ENCODE assay signal across 8 mouse cellular contexts in the genomic region with DNA sequence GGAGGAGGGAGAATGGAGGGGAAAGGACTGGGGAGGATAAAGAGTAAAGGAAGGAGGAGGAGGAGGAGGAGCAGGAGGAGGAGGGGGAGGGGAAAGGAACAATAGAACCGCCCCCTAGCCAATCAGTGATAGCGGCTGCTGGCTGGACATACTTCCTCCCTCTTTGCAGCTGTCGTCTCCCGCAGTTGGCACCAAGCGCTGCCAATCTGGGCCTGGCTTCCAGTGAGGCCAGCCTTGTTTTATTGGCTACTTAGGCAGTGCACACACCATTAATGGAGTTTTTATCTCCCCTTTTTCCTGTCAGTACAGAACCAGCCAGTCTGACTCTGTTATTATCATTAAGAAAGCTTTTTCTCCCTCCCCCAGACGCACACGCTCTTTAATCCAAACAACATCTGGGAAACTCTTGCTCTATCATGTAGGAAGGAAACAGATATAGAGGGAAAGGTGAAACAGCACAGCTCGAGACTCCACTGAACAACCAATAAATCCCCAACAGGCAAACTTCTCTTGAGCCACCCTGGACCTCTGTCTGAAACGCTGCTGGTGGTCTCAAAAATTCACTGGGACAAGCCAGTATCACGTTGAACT. TPM values are rescaled to one million over a fixed set of nuclear protein-coding genes. Genes with fewer than 3 reads are reported as not detected.
DNase-seq lines count a peak whose midpoint lies in the region; ATAC-seq lines count a peak whose summit lies in the region.

No protein-coding gene starts in this region.

- H3K27me3 ChIP-seq in liver, embryonic 15.5 days: no peaks in the 10 kb centered on the region
- H3K27me3 ChIP-seq in neural tube, embryonic 13.5 days: no peaks in the 10 kb centered on the region

- peak overlapping the region; percentile 38 for H3K4me2 ChIP-seq in liver, embryonic 15.5 days
- H3K4me2 ChIP-seq in neural tube, embryonic 13.5 days: peak overlapping the region; percentile 50

- no peaks in the 10 kb centered on the region for H3K36me3 ChIP-seq in liver, embryonic 15.5 days (replicated peaks)
- H3K36me3 ChIP-seq in neural tube, embryonic 13.5 days: 0 out of 2 replicates have a peak, but pooled peaks cover 2% of the 10 kb centered on the region

- H3K27ac ChIP-seq in liver, embryonic 15.5 days (replicated peaks): no peak overlapping the region
- H3K27ac ChIP-seq in neural tube, embryonic 13.5 days (replicated peaks): peak overlapping the region; percentile 85

- H3K4me1 ChIP-seq in liver, embryonic 15.5 days (replicated peaks): peaks cover 56% of the 10 kb centered on the region
- H3K4me1 ChIP-seq in neural tube, embryonic 13.5 days (replicated peaks): peaks cover 70% of the 10 kb centered on the region

- H3K4me3 ChIP-seq in liver, embryonic 15.5 days (replicated peaks): no peak overlapping the region
- peak overlapping the region; percentile 22 for H3K4me3 ChIP-seq in neural tube, embryonic 13.5 days

- peak; percentile 31 for DNase-seq in NIH3T3 (ENCODE audit: low read depth)
- DNase-seq in cerebellum, postnatal 10 days: peak; percentile 85 to 90
- peak; percentile 71 to 73 for DNase-seq in frontal cortex, postnatal 10 days (ENCODE audit: low spot score in 2 of 2)
- DNase-seq in layer of hippocampus, adult 18-20 months (ENCODE audit: low spot score in 2 of 2): peak; percentile 77 to 79
- DNase-seq in urinary bladder, postnatal 4 days (ENCODE audit: low spot score in 2 of 2): peak; percentile 76 to 79

- no peak overlapping the region for H3K9ac ChIP-seq in liver, embryonic 15.5 days
- H3K9ac ChIP-seq in neural tube, embryonic 13.5 days: peak overlapping the region; percentile 49; the same call in 1 of the 2 replicates

- peak; percentile 23 to 24; a peak in 1 of 4 replicates for ATAC-seq in hematopoietic stem cell, adult 5-6 weeks (replicated peaks in 1 of 2; ENCODE audit: insufficient read depth in 1 of 2, low FRiP score in 2 of 2, low TSS enrichment in 1 of 2, low read depth in 1 of 2, poor library complexity in 2 of 2, severe bottlenecking in 2 of 2)
- ATAC-seq in liver, embryonic 15.5 days (ENCODE audit: insufficient read depth): peak; percentile 49
- ATAC-seq in neural tube, embryonic 13.5 days (ENCODE audit: low read depth): peak; percentile 87

- no peaks in the 10 kb centered on the region for H3K9me3 ChIP-seq in liver, embryonic 15.5 days (replicated peaks)
- no peaks in the 10 kb centered on the region for H3K9me3 ChIP-seq in neural tube, embryonic 13.5 days

- WGBS in liver, embryonic 15.5 days (ENCODE audit: insufficient replicate concordance): 11% methylated on average over 9 of the region's 10 CpGs
- 9% methylated on average over 10 of the region's 10 CpGs for WGBS in neural tube, embryonic 13.5 days

RNA-seq across cellular contexts. Expression of a gene that starts 34.6 kb away (rescaled TPM):
- total RNA-seq in hematopoietic stem cell, adult 5-6 weeks (2017): 1.0 and 1.8 TPM in 2 replicates
- 10 to 100 TPM; 43.3 to 45.7 TPM for total RNA-seq in layer of hippocampus, adult 18-20 months (2021)
- 2.7 and 2.8 TPM in 2 replicates for polyA plus RNA-seq in liver, embryonic 15.5 days (2015; fragmentation: Nextera tagmentation; extraction: Ambion mirVana)
- 4.4 and 5.4 TPM in 2 replicates for polyA plus RNA-seq in neural tube, embryonic 13.5 days (2015; fragmentation: Nextera tagmentation; extraction: Ambion mirVana)

RNA-seq across cellular contexts. Expression of a gene that starts 34.7 kb away (rescaled TPM):
- 1.6 TPM in 1 of 2 replicates, not detected in the other for total RNA-seq in hematopoietic stem cell, adult 5-6 weeks (2017)
- total RNA-seq in layer of hippocampus, adult 18-20 months (2021): 10 to 100 TPM; 31.9 to 35.6 TPM
- 1.9 and 2.9 TPM in 2 replicates for polyA plus RNA-seq in liver, embryonic 15.5 days (2015; fragmentation: Nextera tagmentation; extraction: Ambion mirVana)
- 10.5 and 13.1 TPM in 2 replicates for polyA plus RNA-seq in neural tube, embryonic 13.5 days (2015; fragmentation: Nextera tagmentation; extraction: Ambion mirVana)

Comparison
In these comparisons a context has a peak if more than half of its experiments do, and no peak if none do; other contexts are left out.
1. DNase-seq: peak in every context shown above with its lines; median percentile 88 in cerebellum, postnatal 10 days; 78 in layer of hippocampus, adult 18-20 months; 78 in urinary bladder, postnatal 4 days; 72 in frontal cortex, postnatal 10 days; 31 in NIH3T3.
2. ATAC-seq: peak in every context shown above with its lines; median percentile 87 in neural tube, embryonic 13.5 days; 49 in liver, embryonic 15.5 days; 24 in hematopoietic stem cell, adult 5-6 weeks.
3. RNA of a gene that starts 34.6 kb away (total RNA-seq): 43.3 to 45.7 TPM in layer of hippocampus, adult 18-20 months; 1.0 to 1.8 TPM in hematopoietic stem cell, adult 5-6 weeks; every median in the first group is over 10 times any median in the second.
4. RNA of a gene that starts 34.7 kb away (total RNA-seq): 31.9 to 35.6 TPM in layer of hippocampus, adult 18-20 months; 1.6 TPM in hematopoietic stem cell, adult 5-6 weeks; every median in the first group is over 10 times any median in the second.